Comparison of ENCODE assay signal across 8 mouse cellular contexts in the genomic region with DNA sequence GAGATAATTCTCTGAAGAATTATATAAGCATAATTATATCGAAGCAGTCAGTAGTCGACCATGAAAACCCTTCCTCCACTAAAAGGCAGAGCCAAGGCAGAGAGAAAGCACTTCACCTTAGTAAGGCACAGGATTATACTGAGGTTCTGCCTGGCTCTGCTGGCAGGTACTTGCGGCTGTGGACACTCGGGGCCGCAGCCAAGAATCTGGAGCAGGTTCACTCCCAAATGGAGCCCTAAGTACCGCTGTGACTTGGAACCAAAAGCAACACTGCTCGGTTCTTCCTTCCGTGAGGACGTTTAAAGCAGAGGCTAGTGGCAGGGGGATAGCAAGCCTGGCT. TPM values are rescaled to one million over a fixed set of nuclear protein-coding genes. Genes with fewer than 3 reads are reported as not detected.
DNase-seq lines count a peak whose midpoint lies in the region; ATAC-seq and TF ChIP-seq lines count a peak whose summit lies in the region.

No protein-coding gene starts in this region.

- peak overlapping the region; percentile 39 for H3K9ac ChIP-seq in forebrain, postnatal 0 days
- peak overlapping the region; percentile 56 for H3K9ac ChIP-seq in lung, embryonic 14.5 days
- peak overlapping the region; percentile 48 for H3K9ac ChIP-seq in stomach, embryonic 15.5 days

- H3K27ac ChIP-seq in forebrain, postnatal 0 days (ENCODE audit: low read depth, low read length): peak overlapping the region; percentile 74
- peak overlapping the region; percentile 95 for H3K27ac ChIP-seq in lung, embryonic 14.5 days (ENCODE audit: low read depth)
- peak overlapping the region; percentile 96 for H3K27ac ChIP-seq in stomach, embryonic 15.5 days

- ATAC-seq in erythroblast, adult 5-6 weeks (replicated peaks; ENCODE audit: low FRiP score, poor library complexity, severe bottlenecking): no peak
- no peak for ATAC-seq in forebrain, postnatal 0 days
- no peak for ATAC-seq in lung, embryonic 14.5 days (ENCODE audit: insufficient read depth)
- ATAC-seq in stomach, embryonic 15.5 days (ENCODE audit: insufficient read depth, low FRiP score, low read depth): no peak

- H3K9me3 ChIP-seq in erythroblast, embryonic 14.5 days (ENCODE audit: control insufficient read depth, low read length): no peaks in the 10 kb centered on the region
- H3K9me3 ChIP-seq in E14TG2a.4 (ENCODE audit: low read length): no peaks in the 10 kb centered on the region
- H3K9me3 ChIP-seq in forebrain, postnatal 0 days (ENCODE audit: low read length): no peaks in the 10 kb centered on the region
- no peaks in the 10 kb centered on the region for H3K9me3 ChIP-seq in lung, embryonic 14.5 days (ENCODE audit: low read depth, low read length)
- H3K9me3 ChIP-seq in stomach, embryonic 15.5 days: no peaks in the 10 kb centered on the region

- no peak for DNase-seq in forebrain, postnatal 0 days
- no peak for DNase-seq in lung, embryonic 14.5 days
- no peak for DNase-seq in adrenal gland, postnatal 4 days (ENCODE audit: low spot score in 2 of 2)
- no peak for DNase-seq in retina, embryonic 14.5 days (ENCODE audit: low spot score)

- H3K36me3 ChIP-seq in erythroblast, embryonic 14.5 days (ENCODE audit: control insufficient read depth): no peaks in the 10 kb centered on the region
- 0 out of 2 replicates have a peak, but pooled peaks cover 5% of the 10 kb centered on the region for H3K36me3 ChIP-seq in E14TG2a.4 (ENCODE audit: insufficient read depth, low read length)
- H3K36me3 ChIP-seq in forebrain, postnatal 0 days (ENCODE audit: insufficient read depth): no peaks in the 10 kb centered on the region
- no peaks in the 10 kb centered on the region for H3K36me3 ChIP-seq in lung, embryonic 14.5 days (ENCODE audit: insufficient read depth)
- H3K36me3 ChIP-seq in stomach, embryonic 15.5 days: no peaks in the 10 kb centered on the region

- peaks cover 22% of the 10 kb centered on the region for H3K27me3 ChIP-seq in erythroblast, embryonic 14.5 days (ENCODE audit: control insufficient read depth)
- H3K27me3 ChIP-seq in E14TG2a.4 (ENCODE audit: insufficient read depth, low read length): peaks cover 8% of the 10 kb centered on the region; the same call in 1 of the 2 replicates
- H3K27me3 ChIP-seq in forebrain, postnatal 0 days (ENCODE audit: insufficient read depth, low read length): no peaks in the 10 kb centered on the region
- H3K27me3 ChIP-seq in lung, embryonic 14.5 days (ENCODE audit: insufficient read depth, low read length): no peaks in the 10 kb centered on the region
- H3K27me3 ChIP-seq in stomach, embryonic 15.5 days (replicated peaks): no peaks in the 10 kb centered on the region

- 3% methylated on average over 9 of the region's 9 CpGs for WGBS in forebrain, postnatal 0 days
- WGBS in lung, embryonic 14.5 days: 5% methylated on average over 9 of the region's 9 CpGs
- WGBS in stomach, embryonic 15.5 days: 5% methylated on average over 9 of the region's 9 CpGs

- no peak for TF ChIP-seq CTCF in E14TG2a.4 (conservative IDR thresholded peaks at IDR 0.05; ENCODE audit: low read length)
- TF ChIP-seq CTCF in forebrain, postnatal 0 days (IDR thresholded peaks at IDR 0.05; ENCODE audit: low read depth): no peak
- no peak for TF ChIP-seq CTCF in lung, embryonic 14.5 days (IDR thresholded peaks at IDR 0.05; ENCODE audit: low read depth)

- peak overlapping the region; percentile 77 for H3K4me3 ChIP-seq in erythroblast, embryonic 14.5 days (replicated peaks)
- peak overlapping the region; percentile 96 for H3K4me3 ChIP-seq in E14TG2a.4 (replicated peaks; ENCODE audit: low read length)
- H3K4me3 ChIP-seq in forebrain, postnatal 0 days (ENCODE audit: low read depth, low read length): peak overlapping the region; percentile 82
- peak overlapping the region; percentile 80 for H3K4me3 ChIP-seq in lung, embryonic 14.5 days (ENCODE audit: low read depth, low read length)
- peak overlapping the region; percentile 93 for H3K4me3 ChIP-seq in stomach, embryonic 15.5 days (replicated peaks)

- H3K4me2 ChIP-seq in forebrain, postnatal 0 days (ENCODE audit: low read depth): peak overlapping the region; percentile 86
- H3K4me2 ChIP-seq in lung, embryonic 14.5 days: peak overlapping the region; percentile 89
- peak overlapping the region; percentile 80 for H3K4me2 ChIP-seq in stomach, embryonic 15.5 days

- H3K4me1 ChIP-seq in erythroblast, embryonic 14.5 days (ENCODE audit: control insufficient read depth): peaks cover 35% of the 10 kb centered on the region
- H3K4me1 ChIP-seq in E14TG2a.4 (replicated peaks; ENCODE audit: low read depth, low read length): peaks cover 29% of the 10 kb centered on the region
- H3K4me1 ChIP-seq in forebrain, postnatal 0 days (ENCODE audit: insufficient read depth): peaks cover 10% of the 10 kb centered on the region; the same call in 1 of the 2 replicates
- H3K4me1 ChIP-seq in lung, embryonic 14.5 days (ENCODE audit: insufficient read depth): peaks cover 3% of the 10 kb centered on the region; the same call in 1 of the 2 replicates
- no peaks in the 10 kb centered on the region for H3K4me1 ChIP-seq in stomach, embryonic 15.5 days

RNA-seq across cellular contexts. Expression of a gene that starts 1.4 kb away (rescaled TPM):
- polyA plus RNA-seq in erythroblast, embryonic 14.5 days (2012): 0.14 and 0.16 TPM in 2 replicates
- total RNA-seq in erythroblast, adult 5-6 weeks (2015; ENCODE audit: low replicate concordance): 1.9 and 4.6 TPM in 2 replicates
- 0.43 and 2.1 TPM in 2 replicates for total RNA-seq in erythroblast, adult 5-6 weeks (2017; ENCODE audit: low replicate concordance)
- total RNA-seq in forebrain, postnatal 0 days (2014; rRNA removed): 7.4 and 9.7 TPM in 2 replicates
- 16.6 and 21.2 TPM in 2 replicates for polyA plus RNA-seq in forebrain, postnatal 0 days (2015; fragmentation: Nextera tagmentation; extraction: Ambion mirVana)
- polyA plus RNA-seq in lung, embryonic 14.5 days (2014; fragmentation: Nextera tagmentation; extraction: Ambion mirVana): 9.0 and 9.9 TPM in 2 replicates
- 9.4 and 9.8 TPM in 2 replicates for polyA plus RNA-seq in stomach, embryonic 15.5 days (2015; fragmentation: Nextera tagmentation; extraction: Ambion mirVana)
- total RNA-seq in adrenal gland, postnatal 4 days (2021): 1 to 10 TPM; 8.3 to 8.6 TPM

RNA-seq across cellular contexts. Expression of a gene that starts 3.0 kb away (rescaled TPM):
- polyA plus RNA-seq in erythroblast, embryonic 14.5 days (2012): not detected in 2 replicates
- total RNA-seq in erythroblast, adult 5-6 weeks (2015; ENCODE audit: low replicate concordance): not detected in 2 replicates
- not detected in 2 replicates for total RNA-seq in erythroblast, adult 5-6 weeks (2017; ENCODE audit: low replicate concordance)
- 1.4 and 2.8 TPM in 2 replicates for total RNA-seq in forebrain, postnatal 0 days (2014; rRNA removed)
- polyA plus RNA-seq in forebrain, postnatal 0 days (2015; fragmentation: Nextera tagmentation; extraction: Ambion mirVana): not detected in 2 replicates
- not detected in 2 replicates for polyA plus RNA-seq in lung, embryonic 14.5 days (2014; fragmentation: Nextera tagmentation; extraction: Ambion mirVana)
- not detected in 2 replicates for polyA plus RNA-seq in stomach, embryonic 15.5 days (2015; fragmentation: Nextera tagmentation; extraction: Ambion mirVana)
- total RNA-seq in adrenal gland, postnatal 4 days (2021): under 1 TPM; 0.28 to 0.34 TPM
